Mouse (Mus musculus) urinary bladder, postnatal 36 days (tissue): ENCODE measurements at regions not wholly inside any gene's neighbourhood (a gene's known extent, or its start where the extent isn't known, plus 50 kb on each side); places are given as distances from the start of the nearest gene placed in this dataset.

ENCODE experiments used
- DNase-seq, 2 experiments: peaks; one replicate each; pipeline ENCODE4 v3.0.0; 2022; ENCODE audit warnings: low spot score in 2 of 2, mixed read lengths in 1 of 2

GRCm38 (mm10) chr12:77780885-77781698 lies 412.9 kb upstream of the Gm6657 start:
- peak; percentile 79 to 85 for DNase-seq

DNA sequence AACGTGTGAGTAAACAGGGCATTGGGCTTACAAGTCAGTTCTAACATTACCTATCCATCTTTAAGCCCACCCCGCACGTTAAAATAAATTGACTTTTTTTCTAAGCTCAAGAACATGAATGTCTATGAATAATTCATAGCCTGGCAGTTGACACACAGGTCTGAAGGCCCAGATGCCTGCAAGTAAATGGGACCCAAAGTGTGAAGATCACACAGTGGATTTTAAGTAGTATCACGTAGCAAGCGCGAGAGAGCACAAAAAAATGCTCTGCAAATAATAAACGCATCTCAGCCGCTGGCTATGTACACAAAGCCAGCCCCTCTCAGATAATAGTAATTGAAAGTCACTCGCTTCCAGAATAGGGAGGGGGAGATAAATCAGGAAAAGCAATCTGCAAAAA lies 410.1 kb upstream of the Gm6657 start:
- DNase-seq: no peak

- no peak for DNase-seq
Observed at GRCm38 (mm10) chr12:77785647-77786046, 408.4 kb upstream of the Gm6657 start.

GRCm38 (mm10) chr12:77786678-77787077 lies 407.4 kb upstream of the Gm6657 start:
- no peak for DNase-seq

- DNase-seq: no peak
Observed at GRCm38 (mm10) chr12:77788273-77788672, 405.8 kb upstream of the Gm6657 start.

- DNase-seq: no peak
Observed at GRCm38 (mm10) chr12:77789427-77789826, 404.6 kb upstream of the Gm6657 start.

DNA sequence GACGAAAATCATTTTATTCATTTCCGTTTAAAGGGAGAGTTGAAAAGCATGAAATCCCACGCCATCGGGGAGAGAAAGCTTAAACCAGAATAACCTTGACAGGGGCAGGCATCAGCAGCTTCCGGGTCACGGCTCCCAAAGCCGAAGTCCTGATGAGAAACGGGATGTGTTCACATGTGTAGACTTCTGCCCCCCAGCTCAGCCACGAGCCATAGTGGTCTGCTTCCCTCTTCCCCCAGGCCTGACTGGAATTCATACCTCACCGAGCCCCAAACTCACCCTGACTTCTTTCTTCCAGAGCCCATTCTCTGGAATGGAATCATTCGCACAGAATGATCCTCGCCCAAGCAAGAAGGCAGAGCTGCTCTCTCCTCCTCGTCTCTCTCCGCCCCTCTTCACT lies 404.2 kb upstream of the Gm6657 start:
- no peak for DNase-seq

- DNase-seq: peak in 1 of 2 experiments; percentile 56
Observed at GRCm38 (mm10) chr12:77790891-77791672, 403.0 kb upstream of the Gm6657 start.

DNA sequence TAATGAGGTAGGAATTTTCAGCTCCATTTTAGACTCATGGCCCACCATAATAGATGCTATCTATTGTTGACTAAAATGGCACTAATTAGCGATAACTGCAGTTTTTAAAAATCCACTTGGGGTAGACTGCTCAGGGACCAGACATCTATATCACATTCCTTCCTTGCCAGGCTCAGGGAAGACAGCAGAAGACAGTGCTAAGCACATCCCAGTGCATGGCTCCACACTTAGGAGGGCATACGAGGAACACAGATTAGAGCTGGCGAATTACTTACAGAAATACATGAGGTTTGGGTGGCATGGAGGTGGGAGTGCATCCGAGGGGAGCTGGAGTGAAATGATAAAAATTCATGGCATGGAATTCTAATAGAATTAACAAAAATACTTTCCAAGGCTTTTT lies 395.5 kb upstream of the Gm6657 start:
- DNase-seq: no peak

- no peak for DNase-seq
Observed at GRCm38 (mm10) chr12:77799134-77799770, 394.8 kb upstream of the Gm6657 start.

DNA sequence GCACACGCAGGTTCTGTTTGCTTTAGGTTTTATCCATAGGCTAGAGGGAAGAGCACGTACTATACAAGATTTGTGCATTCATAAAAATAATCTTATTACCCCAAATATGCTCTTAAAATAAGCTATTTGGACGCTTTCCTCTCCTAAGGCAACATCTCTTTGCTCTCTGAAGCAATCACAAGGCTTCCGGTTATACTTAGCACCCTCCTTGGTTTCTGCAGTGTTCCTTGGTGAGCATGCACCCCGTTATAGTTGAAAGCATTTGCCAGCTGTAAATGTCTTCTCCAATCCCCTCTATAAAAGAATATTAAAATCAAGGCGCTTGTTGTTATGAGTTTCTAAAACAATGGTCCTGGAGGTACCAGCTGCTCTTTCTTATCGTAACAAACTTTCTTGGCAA lies 386.4 kb upstream of the Gm6657 start:
- no peak for DNase-seq

DNA sequence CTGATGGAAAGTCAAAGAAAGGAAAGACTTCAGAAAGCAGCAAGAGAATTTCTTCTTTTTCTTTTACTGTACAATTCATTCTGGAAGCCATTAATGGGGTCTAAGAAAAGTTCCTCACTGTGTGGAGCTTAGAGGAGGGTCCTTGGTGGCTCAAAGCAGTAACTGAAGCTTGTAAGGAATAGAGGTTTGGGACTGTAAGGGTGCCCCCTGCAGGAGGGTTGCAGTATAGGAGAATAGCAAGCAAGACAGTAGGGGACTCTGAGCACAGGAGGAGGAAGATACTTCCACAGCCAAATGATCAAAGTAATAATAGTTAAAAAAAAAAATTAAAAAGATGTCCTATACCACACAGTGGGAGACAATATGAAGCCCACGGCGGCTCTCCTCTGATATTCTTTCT lies 382.8 kb upstream of the Gm6657 start:
- no peak for DNase-seq

GRCm38 (mm10) chr12:77819456-77819855 lies 374.6 kb upstream of the Gm6657 start:
- DNase-seq: no peak

DNA sequence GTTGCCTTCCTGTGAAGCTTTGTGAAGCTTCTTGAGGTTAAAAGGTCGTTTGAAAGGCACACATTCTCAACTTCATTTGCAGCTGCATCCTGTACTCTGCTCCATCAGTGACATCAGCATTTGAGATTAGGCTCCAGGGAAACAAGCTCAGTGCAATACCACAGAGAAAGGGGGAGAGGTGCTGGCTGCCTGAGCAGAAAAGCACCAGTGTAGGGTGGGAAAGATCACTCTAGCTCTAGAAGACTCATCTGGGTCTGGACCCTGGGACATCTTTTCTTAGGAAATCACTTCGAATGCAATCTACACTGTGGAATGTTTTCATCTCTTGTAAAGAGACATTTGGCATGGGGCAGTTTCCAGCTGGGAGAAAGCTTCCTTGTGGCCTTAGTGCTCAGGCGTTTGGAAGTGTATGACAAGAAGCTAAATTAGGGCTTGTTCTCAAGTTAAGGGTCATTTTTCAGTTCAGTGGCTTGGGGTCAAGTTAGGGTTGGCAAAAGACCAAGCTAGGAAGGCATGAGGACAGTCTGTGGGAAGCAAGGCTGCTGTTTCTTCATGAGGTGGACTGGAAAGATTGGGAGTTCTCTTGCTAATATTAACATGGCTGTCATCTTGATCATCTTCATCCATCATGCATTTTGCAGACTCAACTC lies 370.5 kb upstream of the Gm6657 start:
- DNase-seq: no peak

GRCm38 (mm10) chr12:77833411-77834169 lies 360.5 kb upstream of the Gm6657 start:
- DNase-seq: no peak

DNA sequence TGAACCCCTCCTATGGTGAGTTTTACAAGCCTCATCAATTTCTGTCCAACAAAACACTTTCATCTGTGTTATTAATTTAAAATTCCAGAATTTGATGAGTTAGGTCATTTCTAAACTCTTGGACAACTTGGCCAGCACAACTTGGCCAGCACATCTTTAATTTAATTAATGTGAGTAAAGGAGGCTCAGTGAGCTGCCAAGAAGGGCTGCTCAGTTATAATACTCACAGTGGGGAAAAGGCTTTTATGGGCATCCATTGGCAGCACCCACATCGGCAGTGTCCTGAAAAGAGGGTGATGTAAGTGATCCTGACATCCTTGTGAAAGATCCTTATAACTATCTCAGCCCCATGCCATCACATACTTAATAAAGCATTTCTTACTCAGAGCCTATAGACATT lies 359.2 kb upstream of the Gm6657 start:
- DNase-seq: no peak

DNA sequence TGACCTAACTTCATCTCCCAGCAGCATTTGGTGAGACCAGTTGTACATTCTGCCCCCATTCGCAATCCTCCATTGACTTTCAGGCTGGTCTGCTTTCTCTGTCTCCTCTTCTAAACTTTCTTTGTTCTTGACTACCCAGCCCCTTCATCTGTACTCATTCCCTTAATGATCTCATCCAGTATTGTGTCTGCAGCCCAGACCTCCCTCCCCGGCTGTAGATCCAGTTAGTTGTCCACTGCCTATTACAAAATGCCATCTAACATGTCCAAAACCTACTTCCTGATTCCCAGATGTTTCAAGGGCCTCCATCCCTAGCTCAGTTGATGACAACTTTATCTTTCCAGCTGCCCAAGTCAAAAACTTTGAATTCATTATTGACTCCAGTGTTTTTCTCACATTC lies 357.8 kb upstream of the Gm6657 start:
- no peak for DNase-seq

DNA sequence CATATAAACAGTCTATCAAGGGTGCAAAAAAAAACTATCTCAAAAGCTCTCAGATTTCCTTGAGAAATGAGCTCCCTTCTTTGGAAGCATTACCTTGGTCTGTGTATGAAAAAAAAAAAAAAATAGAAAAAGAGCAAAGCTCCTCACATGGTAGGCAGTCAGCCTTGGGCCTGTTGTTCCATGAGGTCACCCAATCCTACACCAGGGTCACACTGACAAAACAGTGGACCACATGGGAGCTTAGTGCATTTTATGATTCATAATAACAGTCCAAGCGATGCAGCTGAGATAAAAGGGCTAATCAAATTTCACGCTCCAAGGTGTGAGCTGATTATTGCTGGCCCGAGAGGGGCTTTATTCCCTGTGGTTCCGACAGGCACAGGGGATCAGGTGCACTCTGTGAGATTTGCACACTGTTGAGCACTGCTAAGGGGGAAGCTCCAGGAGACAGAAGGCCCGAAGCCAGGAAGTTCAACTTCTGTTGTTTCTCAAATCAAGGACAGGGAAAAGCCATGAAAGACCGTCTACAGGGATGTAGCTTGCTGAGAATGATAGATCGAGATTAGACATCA lies 352.1 kb upstream of the Gm6657 start:
- no peak for DNase-seq

DNA sequence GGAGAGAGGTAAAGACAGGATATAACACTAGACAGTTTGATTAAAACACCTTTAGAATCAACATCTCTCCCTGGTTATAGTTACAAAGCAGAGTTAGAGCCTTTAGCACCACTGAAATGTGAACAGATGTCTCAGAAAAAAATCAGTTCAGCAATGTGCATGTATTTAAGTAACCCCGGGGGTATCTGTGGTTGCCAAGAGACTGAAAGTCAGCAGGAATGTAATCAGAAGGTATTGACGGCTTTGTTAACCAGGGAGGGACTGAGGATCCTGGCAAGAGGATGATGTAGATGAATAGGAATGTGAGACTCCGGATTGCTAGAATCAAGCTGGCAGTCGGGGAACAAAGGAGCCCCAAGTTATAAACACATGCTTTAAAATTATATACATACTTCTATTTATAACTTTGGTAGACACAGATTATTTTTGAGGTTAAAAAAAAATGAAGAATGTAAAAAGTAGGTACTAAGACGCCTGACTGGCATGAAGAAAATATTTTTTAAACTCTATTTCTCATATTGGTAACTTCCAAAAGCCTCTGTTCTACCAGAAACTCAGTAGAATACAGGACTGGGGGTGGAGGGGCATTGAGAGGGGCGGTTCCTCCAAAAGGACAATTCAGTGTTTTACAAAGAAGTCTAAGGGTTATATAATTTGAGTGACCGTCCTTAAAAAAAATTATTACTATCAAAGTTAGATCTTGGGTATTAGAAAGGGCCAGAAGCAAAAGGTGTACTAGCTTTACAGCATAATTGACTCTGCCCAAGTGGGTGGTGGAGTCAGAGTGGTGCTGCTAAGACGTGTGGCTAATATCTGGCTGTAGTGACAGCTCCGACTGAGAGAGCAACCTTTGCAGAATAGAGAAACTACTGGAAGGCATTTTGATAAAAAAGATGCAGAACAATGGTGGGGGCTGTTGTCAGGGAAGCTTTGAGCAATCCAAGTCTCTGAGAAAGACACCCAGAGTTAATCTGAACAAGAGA lies 341.2 kb upstream of the Gm6657 start:
- no peak for DNase-seq
